Mouse (Mus musculus) urinary bladder, adult 2 months (tissue): ENCODE data around the gene Snx8. TPM values are rescaled to one million over a fixed set of nuclear protein-coding genes. Genes with fewer than 3 reads are reported as not detected.
A peak's percentile ranks its signal among the peaks of the same experiment; 100 is the strongest.

Experiments used
- DNase-seq: peaks from one replicate; pipeline ENCODE4 v3.0.0; 2022; ENCODE audit warnings: low spot score
- polyA plus RNA-seq: library from polyadenylated mRNA; depleted of rRNA; stranded (reverse); fragments of >200 nt; gene quantifications from 2 replicates; pipeline ENCODE4 v1.2.3, GENCODE M21; 2012; rRNA removed

Snx8 gene
- polyA plus RNA-seq, 1 experiment, result 18.6 TPM

- no peak for DNase-seq
Measured at GRCm38 (mm10) chr5:140345244-140345643, 43.8 kb downstream of the Snx8 start.

- DNase-seq, result no peak
Measured at GRCm38 (mm10) chr5:140342880-140343279, 46.2 kb downstream of the Snx8 start.

GRCm38 (mm10) chr5:140339836-140340235 lies 49.2 kb downstream of the Snx8 start:
- DNase-seq, result no peak

- DNase-seq, result no peak
Measured at GRCm38 (mm10) chr5:140338779-140339178, 50.3 kb downstream of the Snx8 start.

- no peak for DNase-seq
Measured at GRCm38 (mm10) chr5:140336680-140337079, 52.4 kb downstream of the Snx8 start.

GRCm38 (mm10) chr5:140333631-140334030 lies 55.4 kb downstream of the Snx8 start:
- DNase-seq, result no peak

- DNase-seq, result no peak
Measured at GRCm38 (mm10) chr5:140332519-140332918, 56.5 kb downstream of the Snx8 start.

GRCm38 (mm10) chr5:140331615-140332512 lies 57.2 kb downstream of the Snx8 start, which contains the start of gene Mrm2:
Mrm2 (minus strand) TSS chr5:140331898.
- DNase-seq, result peak; percentile 66

GRCm38 (mm10) chr5:140324058-140324457 lies 65.0 kb downstream of the Snx8 start:
- DNase-seq, result no peak

GRCm38 (mm10) chr5:140321756-140322575 lies 67.1 kb downstream of the Snx8 start:
- no peak for DNase-seq

- peak; percentile 88 for DNase-seq
Measured at GRCm38 (mm10) chr5:140321042-140321755, 67.9 kb downstream of the Snx8 start, which contains the start of the genes Mad1l1 and Nudt1. Mad1l1 (minus strand) TSS chr5:140321552. Nudt1 (plus strand) TSS chr5:140321656.

GRCm38 (mm10) chr5:140316716-140317115 lies 72.3 kb downstream of the Snx8 start:
- DNase-seq, result no peak

- no peak for DNase-seq
Measured at GRCm38 (mm10) chr5:140307602-140308001, 81.5 kb downstream of the Snx8 start.

GRCm38 (mm10) chr5:140306016-140306415 lies 83.0 kb downstream of the Snx8 start:
- no peak for DNase-seq

- DNase-seq, result no peak
Measured at GRCm38 (mm10) chr5:140298291-140298690, 90.8 kb downstream of the Snx8 start.

- DNase-seq, result no peak
Measured at GRCm38 (mm10) chr5:140292152-140292551, 96.9 kb downstream of the Snx8 start.

Other genes with a start within 250 kb of the Snx8 start
- 13.2 and 13.8 TPM in 2 replicates for gene Mad1l1, start 67.7 kb downstream of the Snx8 start, polyA plus RNA-seq
- gene Nudt1, start 67.6 kb downstream of the Snx8 start, polyA plus RNA-seq, result 19.0 and 21.6 TPM in 2 replicates
- 11.8 and 12.0 TPM in 2 replicates for gene Mrm2, start 57.4 kb downstream of the Snx8 start, polyA plus RNA-seq
- 98.8 and 135 TPM in 2 replicates for gene Eif3b, start 30.1 kb upstream of the Snx8 start, polyA plus RNA-seq
- gene Gm4869, start 56.4 kb upstream of the Snx8 start, polyA plus RNA-seq, result 0.96 and 1.0 TPM in 2 replicates
- 54.6 and 76.8 TPM in 2 replicates for gene Chst12, start 116.3 kb upstream of the Snx8 start, polyA plus RNA-seq
- not detected in 2 replicates for gene Grifin, start 175.8 kb upstream of the Snx8 start, polyA plus RNA-seq
- gene Lfng, start 218.1 kb upstream of the Snx8 start, polyA plus RNA-seq, result 20.6 and 23.6 TPM in 2 replicates